Mouse (Mus musculus) ES-E14 (cell line): Measurements from ENCODE around the gene Sv2c.

Experiments used
- CHD2 ChIP-seq: IDR thresholded peaks from 2 replicates; pipeline ENCODE4 v1.6.1; 2014; ENCODE audit warnings: mild to moderate bottlenecking, low read depth, low read length, inconsistent platforms
- HCFC1 ChIP-seq: IDR thresholded peaks from 2 replicates; pipeline ENCODE4 v1.6.1; 2012; ENCODE audit warnings: low read length, inconsistent platforms, borderline replicate concordance; ENCODE audit not compliant: insufficient read depth
- MAFK ChIP-seq: IDR thresholded peaks from 2 replicates; pipeline ENCODE4 v1.6.1; 2014; ENCODE audit warnings: mild to moderate bottlenecking, low read depth, low read length, inconsistent platforms; ENCODE audit not compliant: insufficient read depth
- ZC3H11A ChIP-seq: IDR thresholded peaks from 2 replicates; pipeline ENCODE4 v1.6.1; 2012; ENCODE audit warnings: low read depth, mild to moderate bottlenecking, inconsistent platforms, low read length, borderline replicate concordance
- ZNF384 ChIP-seq: IDR thresholded peaks from 2 replicates; pipeline ENCODE4 v1.6.1; 2012; ENCODE audit warnings: low read depth, low read length, inconsistent platforms

DNA sequence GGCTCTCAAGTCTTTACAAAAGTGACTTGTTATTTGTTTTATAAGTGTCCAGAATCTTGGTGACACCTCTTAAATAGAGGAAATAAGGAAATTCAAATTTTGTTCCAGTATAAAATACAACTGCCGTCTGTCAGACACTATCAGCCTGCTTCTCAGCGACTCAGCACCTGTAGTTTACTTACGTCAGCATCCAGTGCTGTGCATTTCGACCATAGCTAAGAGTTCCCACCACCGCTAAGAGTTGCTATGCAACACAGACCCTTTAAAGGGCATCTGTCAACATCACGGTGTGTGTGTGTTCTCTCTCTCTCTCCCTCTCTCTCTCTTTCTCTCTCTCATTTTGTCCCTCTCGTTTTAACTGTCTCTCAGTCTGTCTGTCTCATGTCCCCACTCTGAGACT lies 170.5 kb downstream of the Sv2c start:
- no peak for TF ChIP-seq CHD2
- no peak for TF ChIP-seq ZNF384
- no peak for TF ChIP-seq HCFC1
- no peak for TF ChIP-seq ZC3H11A
- TF ChIP-seq MAFK: no peak
